Mouse (Mus musculus) left cerebral cortex, adult 8-10 months (tissue): ENCODE results near the gene Xntrpc. TPM values are rescaled to one million over a fixed set of nuclear protein-coding genes. Genes with fewer than 3 reads are reported as not detected.

Experiments
- DNase-seq, 2 experiments: peaks; one replicate each; pipeline ENCODE4 v3.0.0; 2022; ENCODE audit warnings: low spot score in 2 of 2
- total RNA-seq, 4 experiments: library from RNA; stranded (reverse); gene quantifications; 2 replicates each; pipeline ENCODE4 v1.2.4; 2022

Gene Xntrpc
- total RNA-seq, 4 experiments from 2014 or later: 0.63 to 2.4 (median 1.5) TPM

- no peak for DNase-seq
These were observed 16.3 kb downstream of the Xntrpc start for GRCm38 (mm10) chr7:102081784-102082183.

DNA sequence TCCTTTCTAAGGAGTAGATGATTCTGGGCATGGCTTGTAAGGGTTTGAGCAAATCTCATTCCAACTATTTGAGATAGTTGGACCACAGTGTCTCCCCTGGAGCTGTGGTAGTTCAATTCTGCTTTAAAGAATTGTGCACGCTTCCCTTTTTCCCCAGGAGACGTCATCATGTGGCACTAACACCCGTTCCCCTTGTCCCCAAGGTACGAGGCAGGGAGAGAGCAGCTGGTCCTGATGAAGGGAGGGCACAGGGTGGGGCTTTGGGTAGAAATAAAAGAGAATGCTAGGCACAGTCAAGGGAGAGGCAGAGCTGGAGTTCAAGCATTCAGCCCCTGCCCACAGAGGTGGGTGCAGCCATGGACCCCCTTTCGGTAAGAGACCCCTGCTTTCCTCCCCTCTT, 17.3 kb downstream of the Xntrpc start, which contains the start of gene Trpc2:
Trpc2 (plus strand) TSS at position 301 of the 400 bp plus-strand sequence.
- no peak for DNase-seq

- DNase-seq: no peak
These were observed 18.7 kb downstream of the Xntrpc start for GRCm38 (mm10) chr7:102084041-102084696.

DNA sequence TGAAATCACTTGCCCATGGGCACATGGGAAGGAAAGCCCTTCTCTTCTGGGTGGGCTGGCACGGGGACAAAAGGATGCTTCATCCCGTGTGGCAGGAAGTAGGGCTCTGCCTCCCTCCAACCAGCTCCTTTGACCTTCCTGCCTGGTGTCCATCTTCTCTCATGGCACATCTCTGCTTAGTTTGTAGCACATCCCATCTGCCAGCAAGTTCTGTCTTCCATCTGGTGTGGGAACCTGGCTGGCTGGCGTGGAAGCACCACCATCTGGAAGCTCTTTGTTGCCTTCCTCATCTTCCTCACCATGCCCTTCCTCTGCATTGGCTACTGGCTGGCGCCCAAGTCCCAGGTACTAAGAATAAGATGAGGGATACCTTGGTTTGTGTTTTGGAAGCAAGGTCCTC, 21.8 kb downstream of the Xntrpc start:
- peak in 1 of 2 experiments; percentile 45 for DNase-seq

DNA sequence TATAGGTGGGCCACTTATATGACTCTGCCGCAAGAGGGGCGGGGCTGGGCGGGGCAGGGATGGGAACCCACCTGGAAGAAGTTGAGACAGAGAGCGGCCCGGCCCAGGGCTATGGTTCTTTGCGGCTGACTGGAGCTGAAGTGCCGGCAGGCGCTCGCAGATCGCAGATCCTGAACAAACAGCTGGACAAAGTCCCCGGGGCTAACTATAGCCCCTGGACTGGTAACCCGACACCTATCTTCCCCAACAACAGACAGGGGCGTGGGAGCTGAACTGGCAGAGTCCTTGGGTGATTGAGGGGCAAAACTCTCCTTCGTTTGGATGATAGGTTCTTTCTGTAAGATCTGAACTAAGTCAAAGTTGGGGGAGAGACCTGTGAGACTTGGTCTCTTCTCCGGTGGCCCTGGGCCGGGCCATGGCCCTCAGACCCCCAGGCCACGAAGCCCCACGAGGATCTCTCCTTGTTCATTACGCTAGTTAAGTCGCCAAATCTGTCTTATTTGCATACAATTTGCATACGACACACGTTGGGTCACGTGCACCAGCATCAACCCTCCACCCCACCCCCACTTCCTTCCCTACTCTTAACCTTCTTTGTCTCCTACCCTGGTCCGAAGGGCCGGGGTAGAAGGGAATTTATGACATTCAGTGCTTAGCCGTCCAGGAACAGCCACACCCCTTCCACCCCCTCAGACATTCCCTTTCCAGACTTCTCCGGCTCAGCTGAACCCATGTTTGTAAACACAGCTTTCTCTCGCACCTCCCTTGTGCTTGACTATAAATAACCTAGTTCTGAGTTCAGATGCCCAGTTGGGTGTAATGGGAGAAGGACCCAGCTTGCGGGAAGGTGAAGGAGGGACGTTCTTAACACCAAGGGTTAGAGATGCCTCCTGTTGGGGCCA, 34.5 kb downstream of the Xntrpc start:
- no peak for DNase-seq

DNA sequence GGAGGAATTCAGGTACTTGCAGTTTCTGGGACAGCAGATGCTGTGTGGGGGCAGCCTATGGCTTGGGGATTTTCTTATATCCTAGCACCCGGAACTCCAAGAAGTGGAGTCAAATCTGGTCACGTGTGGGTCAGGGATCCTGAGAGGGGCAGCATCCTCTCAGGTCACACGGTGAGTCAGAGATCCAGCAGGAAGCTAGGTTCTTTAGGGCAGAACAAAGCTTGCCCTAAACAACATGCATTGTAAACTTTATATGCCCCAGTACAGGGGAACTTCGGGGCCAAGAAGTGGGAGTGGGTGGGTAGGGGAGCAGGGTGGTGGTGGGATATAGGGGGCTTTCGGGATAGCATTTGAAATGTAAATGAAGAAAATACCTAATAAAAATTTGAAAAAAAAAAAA, 35.4 kb downstream of the Xntrpc start:
- no peak for DNase-seq

DNA sequence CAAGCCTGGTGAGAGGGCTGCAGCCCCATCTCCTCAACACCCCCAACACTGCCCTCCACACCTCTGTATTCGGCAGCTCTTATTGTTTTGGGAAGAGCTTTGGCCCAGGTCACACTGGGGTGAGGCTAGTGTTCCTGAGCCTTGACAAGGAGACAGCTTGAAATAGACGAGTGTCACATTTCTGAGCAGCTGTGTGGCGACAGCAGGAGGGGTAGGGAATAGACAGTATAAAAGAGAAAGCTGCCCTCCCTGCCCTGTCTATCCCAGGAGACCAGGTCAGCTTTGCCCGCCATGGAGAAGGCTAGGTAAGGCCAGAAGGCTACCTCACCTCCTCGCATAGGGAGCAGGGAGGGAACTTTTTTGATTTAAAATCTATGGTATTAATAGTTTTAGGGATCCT, 36.0 kb downstream of the Xntrpc start, which contains the start of gene Art1:
Art1 (plus strand) TSS at position 257 of the 400 bp plus-strand sequence.
- DNase-seq: no peak

DNA sequence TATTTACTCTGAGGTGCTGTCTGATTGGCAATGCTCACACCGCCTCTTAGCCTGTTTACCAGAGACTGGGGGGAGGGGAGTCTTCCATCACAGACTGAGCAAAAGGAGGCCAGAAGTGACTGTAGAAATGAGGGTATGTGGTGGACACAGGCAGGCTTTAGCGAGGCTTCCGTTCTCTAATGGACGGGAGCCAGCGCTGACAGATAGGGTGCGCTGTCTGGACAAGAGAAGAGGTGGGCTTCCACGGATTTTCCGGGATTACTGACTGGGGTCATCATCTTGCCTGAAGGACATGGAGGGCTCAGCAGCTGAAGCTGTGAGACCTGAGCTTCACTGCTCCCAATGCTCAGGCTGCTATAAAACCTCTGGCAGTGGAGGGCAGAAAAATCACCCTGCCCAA, 36.7 kb downstream of the Xntrpc start:
- no peak for DNase-seq

DNA sequence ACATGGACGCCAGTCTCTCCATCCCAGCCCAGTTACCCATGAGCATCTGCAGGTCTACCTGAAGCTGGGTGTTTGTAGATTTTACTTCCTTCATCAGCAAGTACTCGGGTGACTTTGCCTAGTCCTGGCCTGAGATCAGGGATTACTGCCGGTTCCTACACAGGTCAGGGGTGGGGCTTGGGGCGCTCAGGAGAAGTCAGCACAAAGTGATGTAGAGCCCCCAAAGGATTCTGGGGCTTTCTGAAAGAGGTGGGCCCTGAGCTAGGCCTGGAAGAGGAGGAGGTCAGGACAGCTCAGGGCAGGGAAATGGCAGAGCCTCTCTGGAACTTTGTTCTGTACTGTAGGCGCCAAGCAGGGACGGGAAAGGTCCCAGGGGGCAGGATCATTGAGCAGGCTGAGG, 37.2 kb downstream of the Xntrpc start:
- DNase-seq: no peak

GRCm38 (mm10) chr7:102103555-102103954, 38.0 kb downstream of the Xntrpc start:
- no peak for DNase-seq

- DNase-seq: no peak
These were observed 38.6 kb downstream of the Xntrpc start for GRCm38 (mm10) chr7:102104126-102104525.

DNA sequence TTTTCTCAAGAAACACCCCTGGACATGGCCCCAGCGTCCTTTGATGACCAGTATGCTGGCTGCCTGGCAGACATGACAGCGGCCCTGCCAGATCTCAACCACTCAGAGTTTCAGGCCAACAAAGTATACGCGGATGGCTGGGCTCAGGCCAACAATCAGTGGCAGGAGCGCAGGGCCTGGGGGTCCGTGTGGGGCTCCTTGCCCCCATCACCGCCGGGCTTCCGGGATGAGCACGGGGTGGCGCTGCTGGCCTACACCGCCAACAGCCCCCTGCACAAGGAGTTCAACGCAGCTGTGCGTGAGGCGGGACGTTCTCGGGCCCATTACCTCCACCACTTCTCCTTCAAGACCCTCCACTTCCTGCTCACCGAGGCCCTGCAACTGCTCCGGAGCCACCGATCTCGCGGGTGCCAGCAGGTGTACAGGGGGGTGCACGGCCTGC, 41.2 kb downstream of the Xntrpc start:
- DNase-seq: no peak

DNA sequence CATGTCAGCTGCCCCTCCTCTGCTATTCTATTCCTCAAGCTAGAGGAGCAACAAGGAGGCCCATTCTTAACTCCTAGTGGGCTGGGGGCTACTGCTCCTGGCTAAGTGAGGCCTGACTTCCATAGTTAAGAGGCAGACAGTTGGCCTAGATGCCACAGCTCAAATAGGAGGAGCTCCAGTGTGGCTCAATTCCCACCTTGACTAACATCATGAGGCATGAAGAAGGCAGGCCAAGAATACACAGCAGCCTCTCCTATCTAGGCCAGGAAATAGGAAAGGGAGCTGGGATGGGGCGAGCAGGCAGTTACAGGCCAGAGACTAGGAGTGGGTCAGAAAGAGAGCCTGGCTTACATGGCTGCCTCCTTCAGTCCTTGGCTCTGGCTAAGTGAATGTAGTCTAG, 42.7 kb downstream of the Xntrpc start:
- DNase-seq: no peak

DNA sequence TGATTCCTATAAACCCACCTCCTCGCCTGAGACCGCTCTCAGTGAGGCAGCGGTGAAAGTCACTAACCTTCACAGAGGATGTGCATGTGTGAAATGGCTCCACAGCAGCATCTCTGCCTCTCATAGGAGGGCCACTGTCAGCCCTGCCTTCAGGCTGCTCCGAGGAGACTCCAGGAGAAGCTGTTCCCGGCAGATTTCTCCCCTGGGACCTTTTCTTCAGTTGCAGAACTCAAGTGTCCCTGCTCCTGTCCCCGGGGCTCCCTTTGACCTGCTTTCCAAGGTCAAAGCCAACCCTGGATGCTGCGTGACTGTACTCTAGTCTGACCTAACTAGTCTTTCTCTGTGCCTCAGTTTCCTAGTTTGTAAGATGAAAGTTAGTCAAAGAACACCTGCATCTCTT, 43.7 kb downstream of the Xntrpc start, which contains the start of gene Art5:
Art5 (minus strand) TSS at position 319 of the 400 bp plus-strand sequence.
- DNase-seq: no peak

DNA sequence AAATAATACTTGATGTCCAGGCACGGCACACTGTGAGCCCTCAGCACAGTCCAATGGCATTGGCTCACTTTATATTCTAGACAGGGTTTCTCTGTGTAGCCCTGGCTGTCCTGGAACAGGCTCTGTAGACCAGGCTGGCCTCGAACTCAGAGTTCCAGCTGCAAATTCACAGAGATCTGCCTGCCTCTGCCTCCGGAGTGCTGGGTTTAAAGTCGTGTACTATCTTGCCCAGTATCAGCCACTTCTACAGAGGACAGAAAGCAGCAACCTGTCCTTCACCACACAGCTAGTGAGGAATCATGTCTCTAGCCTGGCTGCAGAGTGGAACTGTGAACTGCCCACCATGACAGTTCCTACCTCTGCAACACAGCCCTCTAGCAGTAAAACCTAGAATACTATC, 44.2 kb downstream of the Xntrpc start:
- no peak for DNase-seq

DNA sequence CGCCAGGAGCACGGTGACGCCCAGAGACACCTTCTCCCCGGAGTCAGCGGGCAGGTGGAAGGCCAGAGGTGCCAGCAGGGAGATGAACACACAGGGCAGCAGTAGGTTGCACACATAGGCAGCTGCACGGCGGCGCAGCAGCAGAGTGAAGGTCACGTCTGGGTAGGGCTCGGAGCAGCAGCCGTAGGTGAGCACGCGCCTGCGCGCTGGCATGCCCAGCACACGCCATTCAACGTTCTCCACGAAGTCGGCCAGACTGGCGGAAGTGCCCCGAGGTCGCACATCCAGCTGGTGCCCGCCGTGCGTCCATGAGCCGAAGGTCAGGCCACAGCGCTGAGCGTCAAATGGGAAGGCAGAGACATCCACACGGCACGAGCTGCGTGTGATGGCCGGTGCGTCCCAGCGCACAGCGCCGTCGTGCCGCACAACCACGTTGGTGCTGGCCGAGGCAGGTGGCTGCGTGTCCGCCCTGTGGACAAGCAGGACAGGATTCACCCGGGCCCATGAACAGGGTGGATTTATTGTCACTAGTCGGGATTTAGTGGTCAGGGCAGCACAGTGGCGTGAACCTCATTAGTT, 47.7 kb downstream of the Xntrpc start:
- DNase-seq: no peak

DNA sequence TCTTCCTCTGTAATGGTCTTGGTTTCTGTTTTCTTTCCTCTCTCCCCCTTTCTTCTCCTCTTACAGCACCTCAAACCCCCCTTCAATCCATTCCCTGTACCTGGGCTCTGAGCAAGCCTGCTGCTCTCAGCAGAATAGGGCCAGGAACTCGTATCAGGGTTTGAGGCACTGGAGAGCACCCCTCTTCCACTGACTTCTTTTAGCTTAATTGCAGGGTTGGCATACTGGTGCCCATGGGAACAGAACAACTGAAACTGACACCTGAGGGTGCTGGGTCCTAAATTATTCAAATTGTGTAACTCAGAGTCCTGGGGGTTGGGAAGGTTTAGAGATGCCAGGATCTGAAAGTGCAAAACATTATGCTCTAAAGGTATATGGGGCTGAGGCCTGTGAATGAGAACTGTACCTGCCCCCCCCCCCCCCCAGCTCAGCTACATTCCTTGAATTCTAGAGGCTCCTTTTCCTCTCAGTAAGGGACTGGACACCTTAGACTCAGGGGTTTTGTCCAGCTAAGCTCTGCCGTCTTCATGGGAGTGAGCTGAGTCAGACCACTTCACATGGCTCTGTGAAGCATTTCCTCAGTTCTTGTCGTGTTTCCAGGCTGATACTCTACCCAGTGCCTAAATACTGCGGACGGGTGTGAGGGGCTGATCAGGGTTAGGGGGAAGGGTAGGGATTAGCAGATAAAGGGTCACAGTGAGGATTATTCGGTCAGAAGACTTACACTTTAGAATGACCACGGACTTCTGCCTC, 51.2 kb downstream of the Xntrpc start, which contains the start of gene Chrna10:
Chrna10 (minus strand) TSS at position 250 of the 753 bp plus-strand sequence.
- DNase-seq: no peak

- no peak for DNase-seq
These were observed 51.9 kb downstream of the Xntrpc start for GRCm38 (mm10) chr7:102117382-102117781.

DNA sequence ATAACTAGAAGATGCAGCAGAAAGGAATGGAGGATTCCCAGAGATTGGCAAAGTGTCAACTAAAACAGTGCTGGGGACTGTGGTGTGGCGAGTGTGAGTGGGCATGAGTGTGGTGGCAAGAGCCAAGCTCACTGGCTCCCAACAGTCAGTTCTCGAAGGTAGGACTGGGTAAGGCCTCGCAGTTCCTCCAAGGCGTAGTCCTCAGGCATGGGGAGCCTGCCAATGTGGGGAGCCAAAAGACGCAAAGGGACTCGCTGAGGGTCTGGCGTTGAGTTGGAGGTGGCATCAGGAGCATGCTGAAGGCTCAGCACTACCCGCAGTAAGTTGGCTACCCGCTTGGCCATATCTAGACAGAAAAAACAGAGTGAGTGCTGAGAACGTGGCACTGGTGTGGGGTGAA, 54.8 kb downstream of the Xntrpc start:
- no peak for DNase-seq

DNA sequence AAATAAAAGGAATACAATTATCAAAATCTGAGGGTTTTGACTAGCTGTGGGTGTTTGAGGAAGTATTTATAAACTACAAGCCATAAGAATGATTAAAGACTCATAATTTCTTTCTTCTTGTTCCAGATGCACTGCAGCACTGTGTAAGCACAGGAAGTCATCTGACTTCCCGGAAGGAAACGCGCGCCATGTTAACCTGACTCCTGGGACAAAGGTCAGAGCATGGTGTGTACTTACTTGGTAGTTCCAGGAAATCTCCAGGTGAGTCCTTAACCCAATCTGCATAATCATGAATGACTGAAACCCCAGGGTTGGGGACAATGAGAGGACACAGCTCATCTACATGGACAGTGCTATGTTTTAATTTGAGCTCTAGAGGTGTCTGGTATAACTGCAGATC, 66.9 kb downstream of the Xntrpc start:
- no peak for DNase-seq

- DNase-seq: no peak
These were observed 72.0 kb downstream of the Xntrpc start for GRCm38 (mm10) chr7:102137464-102137863.
